Mouse (Mus musculus): ENCODE measurements at regions not wholly inside any gene's neighbourhood (a gene's known extent, or its start where the extent isn't known, plus 50 kb on each side); places are given as distances from the start of the nearest gene placed in this dataset.

DNA sequence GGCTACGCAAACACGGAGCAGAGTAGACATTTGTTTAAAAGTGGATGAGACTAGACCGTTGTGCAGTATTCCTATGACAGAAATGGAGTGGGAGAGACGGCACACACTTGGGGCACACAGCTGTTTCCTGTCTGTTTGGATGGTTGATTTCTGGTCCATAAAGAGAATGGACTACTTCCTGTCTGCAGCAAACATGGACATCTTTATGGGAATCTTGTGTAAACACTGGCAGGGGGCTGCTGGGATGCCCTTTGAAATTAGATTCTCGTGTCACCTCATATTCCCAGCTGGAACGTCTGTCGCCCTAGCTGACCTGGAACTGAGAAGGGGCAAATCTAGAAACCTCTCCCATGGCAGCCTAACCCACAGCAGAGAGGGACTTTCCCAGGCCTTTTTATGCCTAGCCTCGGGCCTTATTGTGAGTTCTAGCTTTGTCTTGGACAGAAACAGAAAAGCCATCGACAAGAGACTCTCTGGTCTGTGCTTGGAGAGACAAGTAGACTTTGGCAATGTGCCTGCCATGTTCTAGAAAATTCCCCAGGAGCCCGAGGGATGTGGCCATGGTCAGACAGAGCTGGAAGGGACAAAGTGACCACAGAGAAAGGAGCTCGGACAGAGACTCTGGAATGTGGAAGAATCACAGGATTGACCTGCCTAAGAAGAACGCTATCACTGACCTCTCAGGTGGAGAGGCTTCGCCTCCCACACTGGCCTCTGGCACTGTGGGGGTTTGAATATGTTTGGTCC lies 107.5 kb downstream of the Mis18a start:
- TF ChIP-seq CTCF (IDR thresholded peaks at IDR 0.05; ENCODE audit: borderline replicate concordance, insufficient read depth, low read depth, low read length) (no peak), POLR2A (IDR thresholded peaks at IDR 0.05; ENCODE audit: borderline replicate concordance, insufficient read depth, low read length) (no peak)

Measured in cerebellum, adult 2 months (tissue).